Mouse (Mus musculus): ENCODE results near the gene Trappc2l.

DNA sequence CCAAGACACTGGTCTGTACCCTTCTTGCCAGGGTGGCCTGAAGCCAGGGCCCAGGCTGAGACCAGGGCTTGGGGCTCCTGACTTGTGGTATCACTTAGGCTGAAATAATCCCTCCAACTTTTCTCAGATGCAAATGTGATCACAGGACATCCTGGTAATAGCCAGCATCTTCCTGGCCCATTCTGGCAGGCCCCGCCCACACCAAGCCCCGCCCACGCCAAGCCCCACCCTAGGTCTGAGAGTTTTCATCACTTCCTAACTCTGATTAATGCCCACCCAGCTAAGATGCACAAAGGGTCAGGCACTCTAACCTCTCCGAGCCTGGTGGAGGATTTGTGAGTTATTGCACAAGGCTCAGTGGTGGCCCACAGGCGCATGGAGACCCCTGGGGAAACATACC is 9.0 kb downstream of the Trappc2l start:
- no peak for TF ChIP-seq CTCF (IDR thresholded peaks at IDR 0.05; ENCODE audit: low read depth)
- TF ChIP-seq EP300 (optimal IDR thresholded peaks at IDR 0.05): no peak

Measured in stomach, postnatal 0 days (tissue).